Comparison of ENCODE assay signal across 8 mouse cellular contexts in genomic region chr5:110100921-110101631, GRCm38 (mm10). TPM values are rescaled to one million over a fixed set of nuclear protein-coding genes. Genes with fewer than 3 reads are reported as not detected.
DNase-seq lines count a peak whose midpoint lies in the region; ATAC-seq and TF ChIP-seq lines count a peak whose summit lies in the region.

No protein-coding gene starts in this region.

- H3K27ac ChIP-seq in heart, embryonic 13.5 days (replicated peaks), result no peak overlapping the region
- H3K27ac ChIP-seq in brown adipose tissue, adult 24 weeks (replicated peaks; ENCODE audit: low read depth, low read length), result no peak overlapping the region
- no peak overlapping the region for H3K27ac ChIP-seq in forebrain, embryonic 16.5 days (ENCODE audit: low read length)
- H3K27ac ChIP-seq in kidney, postnatal 0 days, result no peak overlapping the region
- H3K27ac ChIP-seq in liver, postnatal 0 days (ENCODE audit: low read depth), result no peak overlapping the region

- peak overlapping the region; percentile 67 for H3K9ac ChIP-seq in heart, embryonic 13.5 days
- peak overlapping the region; percentile 40 for H3K9ac ChIP-seq in forebrain, embryonic 16.5 days (replicated peaks; ENCODE audit: low read depth, low read length)
- H3K9ac ChIP-seq in kidney, postnatal 0 days (ENCODE audit: low read depth, low read length), result peak overlapping the region; percentile 18; the same call in 1 of the 2 replicates
- H3K9ac ChIP-seq in liver, postnatal 0 days (replicated peaks), result 0 out of 2 replicates have a peak overlapping the region, but pooled peaks have one; percentile 4

- H3K4me3 ChIP-seq in heart, embryonic 13.5 days, result peak overlapping the region; percentile 44
- H3K4me3 ChIP-seq in brown adipose tissue, adult 24 weeks (ENCODE audit: insufficient read depth, low read depth, low read length), result peak overlapping the region; percentile 44
- H3K4me3 ChIP-seq in forebrain, embryonic 16.5 days (replicated peaks; ENCODE audit: low read length), result peak overlapping the region; percentile 37
- peak overlapping the region; percentile 22 for H3K4me3 ChIP-seq in kidney, postnatal 0 days (replicated peaks; ENCODE audit: low read depth, low read length)
- peak overlapping the region; percentile 34 for H3K4me3 ChIP-seq in liver, postnatal 0 days (ENCODE audit: low read depth, low read length)

- peaks cover 29% of the 10 kb centered on the region for H3K27me3 ChIP-seq in heart, embryonic 13.5 days (replicated peaks)
- H3K27me3 ChIP-seq in forebrain, embryonic 16.5 days (replicated peaks; ENCODE audit: control insufficient read depth, insufficient read depth, low read length), result no peaks in the 10 kb centered on the region
- H3K27me3 ChIP-seq in kidney, postnatal 0 days (ENCODE audit: insufficient read depth, low read length), result no peaks in the 10 kb centered on the region
- no peaks in the 10 kb centered on the region; the same call in 1 of the 2 replicates for H3K27me3 ChIP-seq in liver, postnatal 0 days (ENCODE audit: insufficient read depth, low read length)

- intact Hi-C loops in heart, postnatal 14 days (cut with DNase I), result no loop called here

- no peak for DNase-seq in heart, postnatal 14 days
- peak; percentile 25 for DNase-seq in kidney, postnatal 0 days (ENCODE audit: low spot score)
- peak; percentile 36 for DNase-seq in liver, postnatal 0 days
- DNase-seq in right cerebral cortex, adult 18-20 months, result peak; percentile 28
- DNase-seq in Muller cell, postnatal 12 days (ENCODE audit: inconsistent ontology term), result no peak

- H3K4me2 ChIP-seq in heart, embryonic 13.5 days, result peak overlapping the region; percentile 84
- H3K4me2 ChIP-seq in forebrain, embryonic 16.5 days (ENCODE audit: low read length), result peak overlapping the region; percentile 63
- peak overlapping the region; percentile 56 for H3K4me2 ChIP-seq in kidney, postnatal 0 days (ENCODE audit: low read length)
- H3K4me2 ChIP-seq in liver, postnatal 0 days (ENCODE audit: low read depth, low read length), result peak overlapping the region; percentile 70

- ATAC-seq in heart, embryonic 13.5 days (ENCODE audit: extremely low read depth, insufficient number of reproducible peaks, low FRiP score, low TSS enrichment), result no peak; the same call in 1 of the 2 replicates
- peak; percentile 8 for ATAC-seq in forebrain, embryonic 16.5 days
- peak; percentile 19 for ATAC-seq in kidney, postnatal 0 days (replicated peaks; ENCODE audit: low FRiP score, low read depth)
- ATAC-seq in liver, postnatal 0 days, result peak; percentile 12; the same call in 1 of the 2 replicates

- peaks cover 25% of the 10 kb centered on the region for H3K4me1 ChIP-seq in heart, embryonic 13.5 days
- H3K4me1 ChIP-seq in brown adipose tissue, adult 24 weeks (ENCODE audit: control insufficient read depth, insufficient read depth, insufficient read length, low read length), result peaks cover 10% of the 10 kb centered on the region
- H3K4me1 ChIP-seq in forebrain, embryonic 16.5 days (replicated peaks; ENCODE audit: control insufficient read depth, insufficient read depth, low read length), result peaks cover 17% of the 10 kb centered on the region
- H3K4me1 ChIP-seq in kidney, postnatal 0 days (replicated peaks; ENCODE audit: insufficient read depth, low read length), result peaks cover 7% of the 10 kb centered on the region; the same call in 1 of the 2 replicates
- peaks cover 18% of the 10 kb centered on the region for H3K4me1 ChIP-seq in liver, postnatal 0 days (ENCODE audit: insufficient read depth)

- TF ChIP-seq CTCF in kidney, postnatal 0 days (IDR thresholded peaks at IDR 0.05; ENCODE audit: low read depth), result no peak
- no peak for TF ChIP-seq CTCF in liver, postnatal 0 days (IDR thresholded peaks at IDR 0.05; ENCODE audit: low read depth)

- WGBS in heart, embryonic 13.5 days, result 3% methylated on average over 36 of the region's 37 CpGs
- WGBS in forebrain, embryonic 16.5 days, result 1% methylated on average over 36 of the region's 37 CpGs
- 2% methylated on average over 36 of the region's 37 CpGs for WGBS in kidney, postnatal 0 days
- 1% methylated on average over 29 of the region's 37 CpGs for WGBS in liver, postnatal 0 days (ENCODE audit: insufficient replicate concordance)

- peaks cover 39% of the 10 kb centered on the region for H3K36me3 ChIP-seq in heart, embryonic 13.5 days
- H3K36me3 ChIP-seq in forebrain, embryonic 16.5 days (ENCODE audit: control insufficient read depth, insufficient read depth), result peaks cover 32% of the 10 kb centered on the region
- H3K36me3 ChIP-seq in kidney, postnatal 0 days (ENCODE audit: insufficient read depth, low read length), result peaks cover 28% of the 10 kb centered on the region
- peaks cover 28% of the 10 kb centered on the region for H3K36me3 ChIP-seq in liver, postnatal 0 days (replicated peaks; ENCODE audit: insufficient read depth, low read length)

- H3K9me3 ChIP-seq in heart, embryonic 13.5 days, result no peaks in the 10 kb centered on the region
- H3K9me3 ChIP-seq in forebrain, embryonic 16.5 days (ENCODE audit: control insufficient read depth, low read length), result 0 out of 2 replicates have a peak, but pooled peaks cover 2% of the 10 kb centered on the region
- no peaks in the 10 kb centered on the region for H3K9me3 ChIP-seq in kidney, postnatal 0 days (replicated peaks; ENCODE audit: low read length)
- no peaks in the 10 kb centered on the region for H3K9me3 ChIP-seq in liver, postnatal 0 days (ENCODE audit: low read length)

- TF ChIP-seq EP300 in liver, postnatal 0 days (IDR thresholded peaks at IDR 0.05; ENCODE audit: low read depth), result no peak

RNA-seq across cellular contexts. Expression of gene Plcxd1, which starts 1.3 kb away (rescaled TPM):
- 0.94 and 1.1 TPM in 2 replicates for polyA plus RNA-seq in heart, embryonic 13.5 days (2015; fragmentation: Nextera tagmentation; extraction: Ambion mirVana)
- not detected for total RNA-seq in heart, postnatal 14 days (2021)
- polyA plus RNA-seq in brown adipose tissue, adult 24 weeks (2012; ENCODE audit: insufficient read depth, insufficient read length, missing spikeins), result not detected in 2 replicates
- 1.9 and 3.2 TPM in 2 replicates for polyA plus RNA-seq in forebrain, embryonic 16.5 days (2015; fragmentation: Nextera tagmentation; extraction: Ambion mirVana)
- polyA plus RNA-seq in kidney, postnatal 0 days (2015; fragmentation: Nextera tagmentation; extraction: Ambion mirVana), result 1.3 and 1.6 TPM in 2 replicates
- 0.32 and 0.48 TPM in 2 replicates for polyA plus RNA-seq in liver, postnatal 0 days (2015; fragmentation: Nextera tagmentation; extraction: Ambion mirVana)

RNA-seq across cellular contexts. Expression of gene Gm35315, which starts 6.9 kb away (rescaled TPM):
- 0.47 and 0.82 TPM in 2 replicates for polyA plus RNA-seq in heart, embryonic 13.5 days (2015; fragmentation: Nextera tagmentation; extraction: Ambion mirVana)
- under 1 TPM in 1 of 2 experiments, not detected in 1; 0.07 TPM for total RNA-seq in heart, postnatal 14 days (2021)
- 0.32 TPM in 1 of 2 replicates, not detected in the other for polyA plus RNA-seq in brown adipose tissue, adult 24 weeks (2012; ENCODE audit: insufficient read depth, insufficient read length, missing spikeins)
- 1.0 and 1.7 TPM in 2 replicates for polyA plus RNA-seq in forebrain, embryonic 16.5 days (2015; fragmentation: Nextera tagmentation; extraction: Ambion mirVana)
- polyA plus RNA-seq in kidney, postnatal 0 days (2015; fragmentation: Nextera tagmentation; extraction: Ambion mirVana), result 0.91 and 1.0 TPM in 2 replicates
- polyA plus RNA-seq in liver, postnatal 0 days (2015; fragmentation: Nextera tagmentation; extraction: Ambion mirVana), result 0.47 and 0.51 TPM in 2 replicates

RNA-seq across cellular contexts. Expression of gene Gtpbp6, which starts 6.9 kb away (rescaled TPM):
- 21.1 and 23.1 TPM in 2 replicates for polyA plus RNA-seq in heart, embryonic 13.5 days (2015; fragmentation: Nextera tagmentation; extraction: Ambion mirVana)
- total RNA-seq in heart, postnatal 14 days (2021), result 10 to 100 TPM; 27.0 to 29.8 TPM
- 13.1 and 15.4 TPM in 2 replicates for polyA plus RNA-seq in brown adipose tissue, adult 24 weeks (2012; ENCODE audit: insufficient read depth, insufficient read length, missing spikeins)
- 61.7 and 68.9 TPM in 2 replicates for polyA plus RNA-seq in forebrain, embryonic 16.5 days (2015; fragmentation: Nextera tagmentation; extraction: Ambion mirVana)
- polyA plus RNA-seq in kidney, postnatal 0 days (2015; fragmentation: Nextera tagmentation; extraction: Ambion mirVana), result 26.4 and 28.3 TPM in 2 replicates
- polyA plus RNA-seq in liver, postnatal 0 days (2015; fragmentation: Nextera tagmentation; extraction: Ambion mirVana), result 7.1 and 7.4 TPM in 2 replicates

RNA-seq across cellular contexts. Expression of gene Zfp605, which starts 8.8 kb away (rescaled TPM):
- polyA plus RNA-seq in heart, embryonic 13.5 days (2015; fragmentation: Nextera tagmentation; extraction: Ambion mirVana), result 2.4 and 3.3 TPM in 2 replicates
- 1 to 10 TPM; 2.9 to 3.0 TPM for total RNA-seq in heart, postnatal 14 days (2021)
- 1.7 and 3.0 TPM in 2 replicates for polyA plus RNA-seq in brown adipose tissue, adult 24 weeks (2012; ENCODE audit: insufficient read depth, insufficient read length, missing spikeins)
- polyA plus RNA-seq in forebrain, embryonic 16.5 days (2015; fragmentation: Nextera tagmentation; extraction: Ambion mirVana), result 20.1 and 21.1 TPM in 2 replicates
- polyA plus RNA-seq in kidney, postnatal 0 days (2015; fragmentation: Nextera tagmentation; extraction: Ambion mirVana), result 4.8 and 4.9 TPM in 2 replicates
- 0.76 and 0.99 TPM in 2 replicates for polyA plus RNA-seq in liver, postnatal 0 days (2015; fragmentation: Nextera tagmentation; extraction: Ambion mirVana)

RNA-seq across cellular contexts. Expression of gene Gm17655, which starts 28.8 kb away (rescaled TPM):
- polyA plus RNA-seq in heart, embryonic 13.5 days (2015; fragmentation: Nextera tagmentation; extraction: Ambion mirVana), result 2.5 and 3.4 TPM in 2 replicates
- 1 to 10 TPM; 2.9 to 3.6 TPM for total RNA-seq in heart, postnatal 14 days (2021)
- polyA plus RNA-seq in brown adipose tissue, adult 24 weeks (2012; ENCODE audit: insufficient read depth, insufficient read length, missing spikeins), result 1.6 and 2.3 TPM in 2 replicates
- 3.3 and 7.5 TPM in 2 replicates for polyA plus RNA-seq in forebrain, embryonic 16.5 days (2015; fragmentation: Nextera tagmentation; extraction: Ambion mirVana)
- polyA plus RNA-seq in kidney, postnatal 0 days (2015; fragmentation: Nextera tagmentation; extraction: Ambion mirVana), result 2.7 and 3.0 TPM in 2 replicates
- polyA plus RNA-seq in liver, postnatal 0 days (2015; fragmentation: Nextera tagmentation; extraction: Ambion mirVana), result 0.62 and 1.2 TPM in 2 replicates

Comparison
In these comparisons a context has a peak if more than half of its experiments do, and no peak if none do; other contexts are left out.
1. H3K9ac ChIP-seq: peak in every context shown above with its lines; median percentile 67 in heart, embryonic 13.5 days; 40 in forebrain, embryonic 16.5 days; 18 in kidney, postnatal 0 days; 4 in liver, postnatal 0 days.
2. DNase-seq: peak in kidney, postnatal 0 days (single experiment), liver, postnatal 0 days (single experiment) and right cerebral cortex, adult 18-20 months (single experiment); none in heart, postnatal 14 days (0 of 2) and Muller cell, postnatal 12 days (single experiment).
3. Peak in every context shown above with its lines, with median percentiles within 50 percentile points of each other: H3K4me2 ChIP-seq and H3K4me3 ChIP-seq.